Mouse (Mus musculus) lung, postnatal 0 days (tissue): Measurements from ENCODE around the gene Ntn1. TPM values are rescaled to one million over a fixed set of nuclear protein-coding genes. Genes with fewer than 3 reads are reported as not detected.
A peak's percentile ranks its signal among the peaks of the same experiment; 100 is the strongest.

Source experiments
- ATAC-seq: fragments of 200-750 bp; cut with Nextera tagmentation; 2 replicates; pipeline ENCODE4 v1.8.0; 2017; ENCODE audit warnings: moderate library complexity
- DNase-seq: peaks from one replicate; pipeline ENCODE4 v3.0.0-alpha.2; 2016; ENCODE audit warnings: low spot score
- H3K27ac ChIP-seq: fragments of 300-500 bp; sonication (generic); 2 replicates; pipeline ENCODE4 v1.5.1; 2014; ENCODE audit warnings: antibody characterized with exemption, mild to moderate bottlenecking, low read length, mixed read lengths
- H3K27me3 ChIP-seq: fragments of 300-500 bp; sonication (generic); replicated peaks from 2 replicates; pipeline ENCODE4 v1.6.1; 2014; ENCODE audit warnings: low read length, mixed read lengths; ENCODE audit not compliant: insufficient read depth
- H3K36me3 ChIP-seq: fragments of 300-500 bp; sonication (generic); 2 replicates; pipeline ENCODE4 v1.6.1; 2014; ENCODE audit warnings: low read length, mixed read lengths; ENCODE audit not compliant: insufficient read depth
- H3K4me1 ChIP-seq: fragments of 300-500 bp; sonication (generic); 2 replicates; pipeline ENCODE4 v1.6.1; 2014; ENCODE audit warnings: antibody characterized with exemption, low read depth, low read length, mixed read lengths; ENCODE audit not compliant: insufficient read depth
- H3K4me2 ChIP-seq: fragments of 300-500 bp; sonication (generic); replicated peaks from 2 replicates; pipeline ENCODE4 v1.6.1; 2014; ENCODE audit warnings: low read depth, mild to moderate bottlenecking, low read length, moderate library complexity, mixed read lengths
- H3K4me3 ChIP-seq: fragments of 300-500 bp; sonication (generic); 2 replicates; pipeline ENCODE4 v1.5.1; 2014; ENCODE audit warnings: low read depth, low read length
- H3K9ac ChIP-seq: fragments of 300-500 bp; sonication (generic); replicated peaks from 2 replicates; pipeline ENCODE4 v1.6.1; 2014; ENCODE audit warnings: low read depth, mild to moderate bottlenecking
- H3K9me3 ChIP-seq: fragments of 300-500 bp; sonication (generic); 2 replicates; pipeline ENCODE4 v1.6.1; 2016; ENCODE audit warnings: low read length, mixed read lengths
- CTCF ChIP-seq: IDR thresholded peaks from 2 replicates; pipeline ENCODE4 v1.5.1; 2016; ENCODE audit warnings: antibody characterized with exemption, mild to moderate bottlenecking
- EP300 ChIP-seq: IDR thresholded peaks from 2 replicates; pipeline ENCODE4 v1.6.1; 2016; ENCODE audit warnings: antibody characterized with exemption, mild to moderate bottlenecking, control low read depth
- WGBS: fragments of 180-500 bp; shearing (Covaris S2); extraction: QIAGEN DNeasy Blood & Tissue Kit; methylation state at CpG from one replicate; pipeline ENCODE4 v1.1.7; 2014; 5-methylcytosine and 5-hydroxymethylcytosine counted together
- polyA plus RNA-seq: library from polyadenylated mRNA; unstranded; fragments of >200 nt; fragmentation: Nextera tagmentation; extraction: Ambion mirVana; gene quantifications from 2 replicates; pipeline ENCODE4 v1.2.1, GENCODE M21; 2015

Ntn1 gene
- polyA plus RNA-seq, 1 experiment from 2014 or later = 7.2 TPM

DNA sequence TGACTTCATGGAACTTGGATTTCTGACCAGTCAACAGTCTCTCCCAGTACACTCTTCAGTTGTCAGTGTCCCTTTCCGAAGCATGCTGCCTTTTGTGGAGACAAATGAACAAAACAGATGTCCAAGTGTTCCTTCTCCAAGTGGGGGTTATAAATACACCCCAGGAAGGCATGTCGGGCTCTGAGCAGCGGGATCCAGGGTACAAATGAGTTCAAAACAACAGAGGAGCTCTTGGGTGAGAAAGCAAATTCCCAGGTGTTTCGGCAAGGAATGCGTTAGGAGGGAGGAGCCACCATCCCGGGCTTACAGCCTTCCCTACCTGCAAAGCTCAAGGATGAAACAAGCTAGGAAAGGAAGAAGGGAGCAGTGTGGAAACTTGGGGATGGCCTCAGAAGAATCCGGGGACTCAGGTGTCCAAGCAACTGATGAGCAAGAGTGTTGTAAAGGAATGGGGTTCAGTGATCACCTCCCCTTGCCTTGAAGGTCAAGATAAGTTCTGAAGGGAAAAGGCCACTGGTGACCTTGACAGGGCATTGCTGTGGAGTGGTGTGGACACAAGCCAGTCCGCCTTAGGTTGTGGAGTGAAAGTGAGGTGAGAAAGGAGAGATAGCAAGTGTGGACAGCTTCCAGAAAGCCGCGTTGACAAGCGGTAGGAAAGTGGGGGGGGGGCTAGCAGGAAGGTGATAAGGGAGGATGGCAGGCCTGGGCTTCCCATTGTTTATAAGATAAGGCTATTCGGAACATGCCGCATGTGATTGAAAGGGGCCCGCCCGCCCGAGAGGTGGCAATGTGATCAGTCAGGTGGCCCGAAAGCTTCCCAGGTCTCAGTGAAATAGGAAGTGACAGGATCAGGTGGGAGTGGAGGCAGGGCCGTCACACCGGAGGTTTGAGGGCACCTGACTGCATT is 10.0 kb downstream of the Ntn1 start:
- H3K27me3 ChIP-seq = peaks cover 25% of the 10 kb centered on the region
- no peak for ATAC-seq
- WGBS = 11% methylated on average over 19 of the region's 19 CpGs
- H3K9ac ChIP-seq = no peak overlapping the region
- no peaks in the 10 kb centered on the region for H3K9me3 ChIP-seq
- no peak overlapping the region for H3K4me2 ChIP-seq
- peaks cover 2% of the 10 kb centered on the region for H3K4me1 ChIP-seq
- no peak overlapping the region for H3K27ac ChIP-seq
- DNase-seq = no peak
- no peak for TF ChIP-seq EP300
- TF ChIP-seq CTCF = no peak
- no peaks in the 10 kb centered on the region for H3K36me3 ChIP-seq
- H3K4me3 ChIP-seq = no peak overlapping the region

- no peak overlapping the region for H3K4me3 ChIP-seq
- no peaks in the 10 kb centered on the region for H3K9me3 ChIP-seq
- H3K4me2 ChIP-seq = no peak overlapping the region
- no peak for DNase-seq
- no peak for TF ChIP-seq CTCF
- TF ChIP-seq EP300 = no peak
- peaks cover 12% of the 10 kb centered on the region for H3K4me1 ChIP-seq
- H3K27me3 ChIP-seq = peaks cover 36% of the 10 kb centered on the region
- H3K9ac ChIP-seq = no peak overlapping the region
- WGBS = 24% methylated on average over 8 of the region's 8 CpGs
- no peak for ATAC-seq
- no peak overlapping the region for H3K27ac ChIP-seq
- no peaks in the 10 kb centered on the region for H3K36me3 ChIP-seq
Measured at GRCm38 (mm10) chr11:68389621-68390020, 11.0 kb downstream of the Ntn1 start.

GRCm38 (mm10) chr11:68388655-68389015 is 12.0 kb downstream of the Ntn1 start:
- H3K9ac ChIP-seq = no peak overlapping the region
- TF ChIP-seq CTCF (no peak), EP300 (no peak)
- H3K36me3 ChIP-seq = no peaks in the 10 kb centered on the region
- H3K4me3 ChIP-seq = no peak overlapping the region
- no peak overlapping the region for H3K27ac ChIP-seq
- no peak overlapping the region for H3K4me2 ChIP-seq
- ATAC-seq (no peak), DNase-seq (no peak)
- H3K4me1 ChIP-seq = peaks cover 12% of the 10 kb centered on the region
- H3K9me3 ChIP-seq = no peaks in the 10 kb centered on the region
- peaks cover 45% of the 10 kb centered on the region for H3K27me3 ChIP-seq
- 69% methylated on average over 1 of the region's 1 CpGs for WGBS

DNA sequence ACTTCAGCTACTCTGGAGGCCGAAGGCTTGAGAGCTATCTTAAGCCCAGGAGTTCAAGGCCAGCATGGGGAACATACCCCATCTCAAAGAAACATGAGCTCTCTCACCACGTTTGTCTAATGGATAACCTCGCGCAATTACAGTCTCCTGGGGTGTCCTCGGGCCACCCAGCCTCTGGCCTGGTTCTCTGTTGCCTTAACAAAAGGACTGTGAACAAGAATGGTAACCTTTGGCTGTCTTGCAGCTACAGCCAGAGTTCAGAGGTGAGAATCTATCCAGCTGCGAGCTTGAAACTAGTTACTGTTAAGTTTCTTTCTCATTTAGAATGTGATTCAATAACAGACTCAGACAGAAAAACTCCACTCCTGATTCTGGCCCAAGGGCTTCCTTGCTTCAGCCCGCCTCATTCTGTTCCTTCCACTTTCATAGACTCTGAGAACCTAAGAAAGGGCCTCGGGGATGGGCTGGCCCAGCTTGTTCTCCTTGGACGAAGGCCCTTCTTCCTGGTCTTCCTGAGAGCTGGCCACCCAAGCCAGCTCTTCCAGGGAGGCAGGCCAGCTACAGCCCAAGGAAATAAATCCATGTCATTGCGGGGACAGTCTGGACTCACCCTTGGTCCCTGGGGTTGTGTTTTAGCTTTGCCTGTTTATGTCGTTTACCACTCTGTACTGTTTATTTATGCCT is 12.5 kb downstream of the Ntn1 start:
- DNase-seq (no peak), ATAC-seq (no peak)
- no peaks in the 10 kb centered on the region for H3K9me3 ChIP-seq
- no peak overlapping the region for H3K9ac ChIP-seq
- 81% methylated on average over 11 of the region's 11 CpGs for WGBS
- no peak overlapping the region for H3K27ac ChIP-seq
- H3K4me1 ChIP-seq = peaks cover 12% of the 10 kb centered on the region
- TF ChIP-seq CTCF = no peak
- no peak for TF ChIP-seq EP300
- H3K4me2 ChIP-seq = no peak overlapping the region
- H3K4me3 ChIP-seq = no peak overlapping the region
- peaks cover 50% of the 10 kb centered on the region for H3K27me3 ChIP-seq
- H3K36me3 ChIP-seq = no peaks in the 10 kb centered on the region

GRCm38 (mm10) chr11:68387441-68387760 is 13.2 kb downstream of the Ntn1 start:
- no peaks in the 10 kb centered on the region for H3K36me3 ChIP-seq
- DNase-seq (no peak), ATAC-seq (no peak)
- peak overlapping the region; percentile 68 for H3K4me3 ChIP-seq
- no peak overlapping the region for H3K27ac ChIP-seq
- no peak for TF ChIP-seq CTCF
- TF ChIP-seq EP300 = no peak
- 48% methylated on average over 4 of the region's 4 CpGs for WGBS
- H3K27me3 ChIP-seq = peaks cover 54% of the 10 kb centered on the region
- no peak overlapping the region for H3K9ac ChIP-seq
- no peaks in the 10 kb centered on the region for H3K9me3 ChIP-seq
- peak overlapping the region; percentile 93 for H3K4me2 ChIP-seq
- peaks cover 12% of the 10 kb centered on the region for H3K4me1 ChIP-seq

GRCm38 (mm10) chr11:68386589-68387440 is 13.8 kb downstream of the Ntn1 start:
- no peak for TF ChIP-seq EP300
- no peak for TF ChIP-seq CTCF
- H3K9ac ChIP-seq = peak overlapping the region; percentile 42
- no peaks in the 10 kb centered on the region for H3K9me3 ChIP-seq
- DNase-seq (peak; percentile 73), ATAC-seq (peak; percentile 79)
- H3K27me3 ChIP-seq = peaks cover 54% of the 10 kb centered on the region
- H3K4me2 ChIP-seq = peak overlapping the region; percentile 93
- H3K27ac ChIP-seq = no peak overlapping the region; the same call in 1 of the 2 replicates
- peak overlapping the region; percentile 68 for H3K4me3 ChIP-seq
- H3K4me1 ChIP-seq = peaks cover 12% of the 10 kb centered on the region
- H3K36me3 ChIP-seq = no peaks in the 10 kb centered on the region
- 3% methylated on average over 55 of the region's 90 CpGs for WGBS
